Mouse (Mus musculus) ES-E14 (cell line): ENCODE results near the gene Pgk1.

Experiments used
- CHD2 ChIP-seq: IDR thresholded peaks from 2 replicates; pipeline ENCODE4 v1.6.1; 2014; ENCODE audit warnings: mild to moderate bottlenecking, low read depth, low read length, inconsistent platforms
- HCFC1 ChIP-seq: IDR thresholded peaks from 2 replicates; pipeline ENCODE4 v1.6.1; 2012; ENCODE audit warnings: low read length, inconsistent platforms, borderline replicate concordance; ENCODE audit not compliant: insufficient read depth
- MAFK ChIP-seq: IDR thresholded peaks from 2 replicates; pipeline ENCODE4 v1.6.1; 2014; ENCODE audit warnings: mild to moderate bottlenecking, low read depth, low read length, inconsistent platforms; ENCODE audit not compliant: insufficient read depth
- ZC3H11A ChIP-seq: IDR thresholded peaks from 2 replicates; pipeline ENCODE4 v1.6.1; 2012; ENCODE audit warnings: low read depth, mild to moderate bottlenecking, inconsistent platforms, low read length, borderline replicate concordance

GRCm38 (mm10) chrX:106154180-106154586 lies 32.7 kb upstream of the Pgk1 start:
- TF ChIP-seq MAFK (no peak), ZC3H11A (no peak), CHD2 (no peak), HCFC1 (no peak)
